Mouse (Mus musculus) hindbrain, embryonic 11.5 days (tissue): ENCODE measurements at regions not wholly inside any gene's neighbourhood (a gene's known extent, or its start where the extent isn't known, plus 50 kb on each side); places are given as distances from the start of the nearest gene placed in this dataset.

Source experiments
- ATAC-seq: fragments of 200-750 bp; cut with Nextera tagmentation; 2 replicates; pipeline ENCODE4 v1.8.0; 2017; ENCODE audit warnings: mild to moderate bottlenecking, moderate TSS enrichment, moderate library complexity; ENCODE audit not compliant: low FRiP score
- DNase-seq: peaks from one replicate; pipeline ENCODE4 v3.0.0-alpha.2; 2015; ENCODE audit warnings: low spot score
- H3K27ac ChIP-seq: fragments of 300-500 bp; sonication (generic); 2 replicates; pipeline ENCODE4 v1.5.1; 2014; ENCODE audit warnings: mild to moderate bottlenecking, low read depth, low read length
- H3K27me3 ChIP-seq: fragments of 300-500 bp; sonication (generic); 2 replicates; pipeline ENCODE4 v1.6.1; 2014; ENCODE audit warnings: mild to moderate bottlenecking, low read length, moderate library complexity, mixed read lengths; ENCODE audit not compliant: control insufficient read depth, insufficient read depth
- H3K36me3 ChIP-seq: fragments of 300-500 bp; sonication (generic); 2 replicates; pipeline ENCODE4 v1.6.1; 2014; ENCODE audit warnings: mild to moderate bottlenecking, low read length, moderate library complexity, mixed read lengths; ENCODE audit not compliant: control insufficient read depth, insufficient read depth
- H3K4me1 ChIP-seq: fragments of 300-500 bp; sonication (generic); replicated peaks from 2 replicates; pipeline ENCODE4 v1.6.1; 2014; ENCODE audit warnings: low read length, mixed read lengths; ENCODE audit not compliant: control insufficient read depth, insufficient read depth
- H3K4me2 ChIP-seq: fragments of 300-500 bp; sonication (generic); replicated peaks from 2 replicates; pipeline ENCODE4 v1.6.1; 2014; ENCODE audit warnings: mild to moderate bottlenecking, low read depth, low read length
- H3K4me3 ChIP-seq: fragments of 300-500 bp; sonication (generic); 2 replicates; pipeline ENCODE4 v1.5.1; 2014; ENCODE audit warnings: low read depth, low read length
- H3K9ac ChIP-seq: fragments of 300-500 bp; sonication (generic); 2 replicates; pipeline ENCODE4 v1.6.1; 2014; ENCODE audit warnings: low read depth, low read length
- H3K9me3 ChIP-seq: fragments of 300-500 bp; sonication (generic); 2 replicates; pipeline ENCODE4 v1.6.1; 2016; ENCODE audit warnings: low read length; ENCODE audit not compliant: control insufficient read depth
- WGBS: fragments of 180-500 bp; shearing (Covaris S2); extraction: QIAGEN DNeasy Blood & Tissue Kit; methylation state at CpG from one replicate; pipeline ENCODE4 v1.1.7; 2014; 5-methylcytosine and 5-hydroxymethylcytosine counted together

DNA sequence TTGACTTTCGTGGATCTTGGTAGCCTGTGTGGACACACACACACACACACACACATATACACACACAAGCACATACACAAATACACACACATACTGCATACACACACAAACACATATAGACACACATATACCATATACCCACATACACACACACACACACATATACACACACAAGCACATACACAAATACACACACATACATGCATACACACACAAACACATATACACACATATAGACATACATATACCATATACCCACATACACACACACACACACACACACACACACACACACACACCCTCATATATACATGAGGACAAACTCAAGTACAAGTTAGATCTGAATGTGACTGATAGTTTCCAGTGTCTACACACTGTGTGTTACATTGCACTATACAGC, 256.9 kb downstream of the Plekhb2 start:
- Histone ChIP-seq H3K4me2 (no peak overlapping the region), H3K4me1 (no peaks in the 10 kb centered on the region), H3K27ac (no peak overlapping the region), H3K27me3 (no peaks in the 10 kb centered on the region), H3K9ac (no peak overlapping the region), H3K4me3 (no peak overlapping the region), H3K36me3 (no peaks in the 10 kb centered on the region), H3K9me3 (no peaks in the 10 kb centered on the region)
- 96% methylated on average over 1 of the region's 1 CpGs for WGBS
- no peak for DNase-seq
- ATAC-seq, result peak; percentile 64

DNA sequence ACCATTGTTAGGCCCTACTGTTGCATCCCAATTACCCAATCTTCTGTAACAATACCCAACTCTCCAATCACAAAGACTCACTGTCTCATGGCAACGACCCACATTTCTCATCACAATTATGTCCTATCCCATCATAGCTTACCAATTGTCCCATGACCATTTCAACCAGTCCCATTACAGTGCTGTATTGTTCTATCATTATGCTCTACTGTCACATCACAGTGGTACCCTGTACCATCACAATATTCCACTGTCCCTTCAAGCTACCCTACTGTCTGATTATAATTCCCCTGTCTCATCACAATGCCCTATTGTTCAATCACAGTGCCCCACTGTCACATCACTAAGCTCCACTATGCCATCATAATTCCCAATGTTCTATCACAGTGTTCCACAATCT, 260.0 kb downstream of the Plekhb2 start:
- 76% methylated on average over 1 of the region's 1 CpGs for WGBS
- Histone ChIP-seq H3K4me2 (no peak overlapping the region), H3K27me3 (no peaks in the 10 kb centered on the region), H3K4me3 (no peak overlapping the region), H3K9me3 (no peaks in the 10 kb centered on the region), H3K9ac (no peak overlapping the region), H3K36me3 (no peaks in the 10 kb centered on the region), H3K4me1 (no peaks in the 10 kb centered on the region), H3K27ac (no peak overlapping the region)
- ATAC-seq, result no peak
- DNase-seq, result no peak

GRCm38 (mm10) chr1:35115521-35115920, 265.7 kb downstream of the Plekhb2 start:
- H3K27me3 ChIP-seq, result no peaks in the 10 kb centered on the region
- peaks cover 4% of the 10 kb centered on the region; the same call in 1 of the 2 replicates for H3K9me3 ChIP-seq
- H3K4me3 ChIP-seq, result no peak overlapping the region
- no peak overlapping the region for H3K9ac ChIP-seq
- no peak overlapping the region for H3K4me2 ChIP-seq
- no peak for ATAC-seq
- DNase-seq, result no peak
- no peak overlapping the region for H3K27ac ChIP-seq
- H3K36me3 ChIP-seq, result no peaks in the 10 kb centered on the region
- no peaks in the 10 kb centered on the region for H3K4me1 ChIP-seq

- ATAC-seq (no peak), DNase-seq (no peak)
- no peak overlapping the region for H3K9ac ChIP-seq
These were observed 288.1 kb downstream of the Plekhb2 start for GRCm38 (mm10) chr1:35137907-35138306.

DNA sequence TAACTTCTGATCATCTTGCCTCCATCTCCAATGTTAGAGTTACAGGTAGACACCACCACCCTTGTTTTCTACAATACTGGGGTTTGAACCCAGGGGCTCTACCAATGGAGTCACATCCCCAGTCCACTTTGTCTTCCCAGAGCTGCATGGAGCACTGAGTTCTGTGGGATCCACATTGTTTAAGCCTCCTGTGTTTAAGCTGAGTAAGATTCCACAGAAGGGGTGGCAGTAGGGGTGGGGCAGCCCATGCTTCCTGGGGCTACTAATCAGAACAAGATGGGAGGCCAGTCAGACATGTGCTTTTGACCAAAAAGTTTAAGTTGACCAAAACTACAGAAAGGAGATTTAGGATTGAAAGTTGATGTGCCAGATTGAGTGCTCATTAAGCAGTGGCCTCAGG, 299.3 kb downstream of the Plekhb2 start:
- Histone ChIP-seq H3K27me3 (no peaks in the 10 kb centered on the region), H3K4me3 (no peak overlapping the region)
- no peak for ATAC-seq

More at GRCm38 (mm10) chr1:35137907-35138306, 288.1 kb downstream of the Plekhb2 start:
- Histone ChIP-seq H3K9me3 (no peaks in the 10 kb centered on the region), H3K27ac (no peak overlapping the region), H3K27me3 (no peaks in the 10 kb centered on the region), H3K4me2 (no peak overlapping the region), H3K4me3 (no peak overlapping the region), H3K4me1 (no peaks in the 10 kb centered on the region), H3K36me3 (no peaks in the 10 kb centered on the region)
- WGBS, result 86% methylated on average over 3 of the region's 3 CpGs

GRCm38 (mm10) chr1:35162506-35162905, 312.7 kb downstream of the Plekhb2 start:
- Histone ChIP-seq H3K27ac (no peak overlapping the region), H3K9me3 (no peaks in the 10 kb centered on the region), H3K36me3 (no peaks in the 10 kb centered on the region), H3K9ac (no peak overlapping the region), H3K4me2 (no peak overlapping the region), H3K4me3 (no peak overlapping the region), H3K4me1 (no peaks in the 10 kb centered on the region), H3K27me3 (no peaks in the 10 kb centered on the region)
- ATAC-seq (no peak), DNase-seq (no peak)

More for the DNA sequence above, 299.3 kb downstream of the Plekhb2 start:
- H3K27ac ChIP-seq, result no peak overlapping the region
- H3K9me3 ChIP-seq, result no peaks in the 10 kb centered on the region
- H3K4me2 ChIP-seq, result no peak overlapping the region
- no peaks in the 10 kb centered on the region for H3K36me3 ChIP-seq
- no peak for DNase-seq
- no peaks in the 10 kb centered on the region for H3K4me1 ChIP-seq
- no peak overlapping the region for H3K9ac ChIP-seq

DNA sequence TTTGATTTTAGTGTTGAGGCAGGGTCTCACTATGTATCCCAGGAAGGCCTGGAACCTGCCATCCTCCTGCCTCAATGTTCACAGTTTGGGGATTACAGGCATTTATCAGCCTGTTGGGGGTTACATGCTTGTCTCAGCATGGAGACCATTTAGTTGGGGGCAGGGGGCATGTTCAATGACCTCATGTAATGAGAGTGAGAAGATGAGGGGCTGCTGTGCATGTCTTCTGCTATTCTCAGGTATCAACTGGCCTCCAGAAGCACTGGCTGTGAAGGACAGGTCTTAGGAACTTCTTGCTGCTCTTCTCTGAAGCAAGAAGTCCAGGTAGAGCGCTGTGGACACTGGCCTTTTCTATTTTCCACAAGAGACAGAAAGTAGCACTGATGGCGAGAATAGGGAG, 350.9 kb downstream of the Plekhb2 start:
- whole genome bisulfite sequencing, result 86% methylated on average over 2 of the region's 2 CpGs
- Histone ChIP-seq H3K27ac (no peak overlapping the region), H3K36me3 (no peaks in the 10 kb centered on the region), H3K9me3 (no peaks in the 10 kb centered on the region), H3K4me2 (no peak overlapping the region), H3K4me3 (no peak overlapping the region), H3K9ac (no peak overlapping the region), H3K4me1 (no peaks in the 10 kb centered on the region), H3K27me3 (no peaks in the 10 kb centered on the region)
- DNase-seq (no peak), ATAC-seq (no peak)

- H3K4me1 ChIP-seq, result no peaks in the 10 kb centered on the region
- H3K27me3 ChIP-seq, result no peaks in the 10 kb centered on the region
- H3K4me2 ChIP-seq, result no peak overlapping the region
- no peaks in the 10 kb centered on the region for H3K36me3 ChIP-seq
- DNase-seq (no peak), ATAC-seq (no peak)
- 76% methylated on average over 7 of the region's 7 CpGs for WGBS
- no peaks in the 10 kb centered on the region for H3K9me3 ChIP-seq
- no peak overlapping the region for H3K27ac ChIP-seq
- no peak overlapping the region for H3K9ac ChIP-seq
- no peak overlapping the region for H3K4me3 ChIP-seq
These were observed 351.5 kb downstream of the Plekhb2 start for GRCm38 (mm10) chr1:35201083-35201879.

DNA sequence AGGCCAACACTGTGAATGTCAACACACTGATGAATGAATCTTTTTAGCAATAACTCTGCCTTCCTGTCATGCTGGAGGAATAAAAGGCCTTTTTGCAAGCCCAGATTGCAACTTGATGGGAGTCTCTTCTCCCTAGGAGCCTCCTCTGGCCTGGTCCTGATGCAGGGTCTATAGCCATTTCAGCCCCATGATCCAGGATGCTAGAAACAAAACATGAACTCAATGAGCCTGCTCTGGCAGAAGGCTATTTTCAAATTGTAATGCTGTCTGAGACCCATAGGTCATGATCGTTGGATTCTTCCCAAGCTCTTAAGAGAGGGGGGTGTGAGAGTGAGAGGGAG, 352.1 kb downstream of the Plekhb2 start:
- no peak for DNase-seq
- Histone ChIP-seq H3K9ac (no peak overlapping the region), H3K4me3 (no peak overlapping the region), H3K4me1 (no peaks in the 10 kb centered on the region), H3K36me3 (no peaks in the 10 kb centered on the region), H3K4me2 (no peak overlapping the region), H3K9me3 (no peaks in the 10 kb centered on the region), H3K27ac (no peak overlapping the region), H3K27me3 (no peaks in the 10 kb centered on the region)
- 75% methylated on average over 1 of the region's 1 CpGs for WGBS
- no peak for ATAC-seq
